Comparison of ENCODE assay signal across 23 mouse cellular contexts in the genomic region with DNA sequence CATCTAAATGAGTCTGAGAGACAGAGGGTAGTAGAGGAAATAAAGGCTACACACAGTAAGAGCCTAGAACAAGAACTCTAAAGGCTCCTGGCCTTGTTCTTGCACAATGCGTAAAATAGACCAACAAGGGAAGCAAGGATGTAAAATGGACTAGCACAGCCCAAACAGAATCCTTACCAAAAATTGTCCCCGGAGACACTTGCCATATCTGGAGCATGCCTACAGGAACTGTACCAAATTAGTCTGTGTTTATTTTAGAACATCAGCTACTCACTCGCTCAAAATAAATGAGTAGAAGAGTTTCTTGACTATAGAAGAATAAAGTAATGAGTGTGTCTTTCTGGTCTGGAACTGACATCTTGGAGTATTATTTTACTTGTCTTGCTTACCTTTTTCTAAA.
DNase-seq lines count a peak whose midpoint lies in the region; ATAC-seq lines count a peak whose summit lies in the region.
"Had no signal": no experiment of that assay in that cellular context is flagged by ENCODE, and none has a peak within 500 bp of the region (broad histone marks: within the 10 kb centered on the region; RNA-seq: fewer than 3 reads in every experiment).

No protein-coding gene starts in this region.

- no peak overlapping the region for H3K4me3 ChIP-seq in heart, embryonic 11.5 days (ENCODE audit: low read depth, low read length)

- H3K27me3 ChIP-seq in heart, embryonic 11.5 days (ENCODE audit: control insufficient read depth, insufficient read depth, low read length), result no peaks in the 10 kb centered on the region
- H3K27me3 ChIP-seq: CH12.LX, Patski had no signal

- no peaks in the 10 kb centered on the region for H3K36me3 ChIP-seq in heart, embryonic 11.5 days (ENCODE audit: control insufficient read depth, insufficient read depth, low read length)
- H3K36me3 ChIP-seq: G1E had no signal

- H3K9ac ChIP-seq in heart, embryonic 11.5 days (ENCODE audit: low read depth, low read length), result no peak overlapping the region

- WGBS in heart, embryonic 11.5 days (ENCODE audit: insufficient replicate concordance), result 82% methylated on average over 3 of the region's 3 CpGs

- no peaks in the 10 kb centered on the region for H3K9me3 ChIP-seq in heart, embryonic 11.5 days (replicated peaks; ENCODE audit: control insufficient read depth, low read length)
- H3K9me3 ChIP-seq: G1E had no signal

- peak; percentile 88 for ATAC-seq in frontal cortex, adult (ENCODE audit: low TSS enrichment)
- no peak for ATAC-seq in heart, embryonic 11.5 days (replicated peaks; ENCODE audit: insufficient number of reproducible peaks, low FRiP score, low TSS enrichment)
- no peak for ATAC-seq in granulocyte monocyte progenitor cell, adult 5-6 weeks (replicated peaks; ENCODE audit: poor library complexity, severe bottlenecking)
- ATAC-seq: activated CD4-positive, CD25-positive, alpha-beta regulatory T cell, adult 4 months; CD4-positive, CD25-positive, alpha-beta regulatory T cell, adult 4 months; Patski had no signal

- no peak for DNase-seq in frontal cortex, postnatal 14 days (ENCODE audit: low spot score in 2 of 2)
- DNase-seq in right cerebral cortex, adult 18-20 months, result peak; percentile 18
- no peak for DNase-seq in right cerebral cortex, postnatal 4 days
- DNase-seq in brain, adult 2 months (ENCODE audit: low read depth, low spot score), result peak; percentile 69
- DNase-seq in telencephalon, adult 2 months (ENCODE audit: low read depth, low spot score), result peak; percentile 49
- DNase-seq: adrenal gland, adult 2 months; adrenal gland, adult 8-10 months; adrenal gland, postnatal 10 days; adrenal gland, postnatal 14 days; adrenal gland, postnatal 25 days; adrenal gland, postnatal 36 days; B cell, adult 2 months; cerebellum, adult 11 months; cerebellum, adult 11-12 months; cerebellum, adult 18-20 months had no signal

- no peaks in the 10 kb centered on the region for H3K4me1 ChIP-seq in heart, embryonic 11.5 days (ENCODE audit: control insufficient read depth, insufficient read depth, low read length)

- no peak overlapping the region for H3K4me2 ChIP-seq in heart, embryonic 11.5 days

- no peak overlapping the region for H3K27ac ChIP-seq in heart, embryonic 11.5 days (ENCODE audit: low read depth, low read length)

Comparison
In these comparisons a context has a peak if more than half of its experiments do, and no peak if none do; other contexts are left out.
1. DNase-seq: peak in right cerebral cortex, adult 18-20 months (single experiment), brain, adult 2 months (single experiment) and telencephalon, adult 2 months (single experiment); none in frontal cortex, postnatal 14 days (0 of 2) and right cerebral cortex, postnatal 4 days (single experiment).